Mouse (Mus musculus) limb, embryonic 14.5 days (tissue): Measurements from ENCODE around the gene Dad1. TPM values are rescaled to one million over a fixed set of nuclear protein-coding genes. Genes with fewer than 3 reads are reported as not detected.

Experiments used
- ATAC-seq: fragments of 200-750 bp; cut with Nextera tagmentation; 2 replicates; pipeline ENCODE4 v1.8.0; 2017; ENCODE audit warnings: low read depth, moderate number of reproducible peaks, moderate TSS enrichment; ENCODE audit not compliant: low FRiP score
- DNase-seq: peaks from one replicate; pipeline ENCODE4 v3.0.0-alpha.2; 2015; ENCODE audit warnings: low spot score
- H3K27ac ChIP-seq: fragments of 300-500 bp; sonication (generic); replicated peaks from 2 replicates; pipeline ENCODE4 v1.5.1; 2014; ENCODE audit warnings: low read depth, mild to moderate bottlenecking, low read length, moderate library complexity, mixed read lengths
- H3K27me3 ChIP-seq: fragments of 300-500 bp; sonication (generic); 2 replicates; pipeline ENCODE4 v1.6.1; 2014; ENCODE audit warnings: low read length, mixed read lengths; ENCODE audit not compliant: control insufficient read depth, insufficient read depth
- H3K36me3 ChIP-seq: fragments of 300-500 bp; sonication (generic); 2 replicates; pipeline ENCODE4 v1.6.1; 2014; ENCODE audit warnings: mild to moderate bottlenecking, low read length, moderate library complexity, mixed read lengths; ENCODE audit not compliant: control insufficient read depth, insufficient read depth
- H3K4me1 ChIP-seq: fragments of 300-500 bp; sonication (generic); 2 replicates; pipeline ENCODE4 v1.6.1; 2014; ENCODE audit warnings: antibody characterized with exemption, low read length, mixed read lengths; ENCODE audit not compliant: control insufficient read depth, insufficient read depth
- H3K4me2 ChIP-seq: fragments of 300-500 bp; sonication (generic); replicated peaks from 2 replicates; pipeline ENCODE4 v1.6.1; 2014; ENCODE audit warnings: low read depth, mild to moderate bottlenecking, low read length, moderate library complexity; ENCODE audit not compliant: severe bottlenecking
- H3K4me3 ChIP-seq: fragments of 300-500 bp; sonication (generic); replicated peaks from 2 replicates; pipeline ENCODE4 v1.5.1; 2014; ENCODE audit warnings: low read length
- H3K9ac ChIP-seq: fragments of 300-500 bp; sonication (generic); 2 replicates; pipeline ENCODE4 v1.6.1; 2014; ENCODE audit warnings: mild to moderate bottlenecking, low read depth, low read length, moderate library complexity; ENCODE audit not compliant: severe bottlenecking
- H3K9me3 ChIP-seq: fragments of 300-500 bp; sonication (generic); 2 replicates; pipeline ENCODE4 v1.6.1; 2016; ENCODE audit warnings: low read length; ENCODE audit not compliant: control insufficient read depth
- POLR2A ChIP-seq: fragments of 200-500 bp; IDR thresholded peaks from 2 replicates; pipeline ENCODE4 v1.8.0; 2012; ENCODE audit warnings: inconsistent platforms, mild to moderate bottlenecking, moderate library complexity, borderline replicate concordance; ENCODE audit not compliant: insufficient read depth, insufficient read length; ENCODE audit errors: extremely low read depth
- WGBS: fragments of 180-500 bp; shearing (Covaris S2); extraction: QIAGEN DNeasy Blood & Tissue Kit; methylation state at CpG from one replicate; pipeline ENCODE4 v1.1.7; 2014; 5-methylcytosine and 5-hydroxymethylcytosine counted together
- polyA plus RNA-seq, 2 experiments: library from polyadenylated mRNA; depleted of rRNA in 1 of 2; stranded (reverse) in 1 of 2; unstranded in 1 of 2; fragments of >200 nt; fragmentation: Nextera tagmentation in 1 of 2; extraction: Ambion mirVana in 1 of 2; gene quantifications; 2 replicates each; pipeline versions ENCODE4 v1.2.1 to v1.2.3; 2012 to 2014

The Dad1 gene
- polyA plus RNA-seq, 2 experiments = 248 to 419 TPM

DNA sequence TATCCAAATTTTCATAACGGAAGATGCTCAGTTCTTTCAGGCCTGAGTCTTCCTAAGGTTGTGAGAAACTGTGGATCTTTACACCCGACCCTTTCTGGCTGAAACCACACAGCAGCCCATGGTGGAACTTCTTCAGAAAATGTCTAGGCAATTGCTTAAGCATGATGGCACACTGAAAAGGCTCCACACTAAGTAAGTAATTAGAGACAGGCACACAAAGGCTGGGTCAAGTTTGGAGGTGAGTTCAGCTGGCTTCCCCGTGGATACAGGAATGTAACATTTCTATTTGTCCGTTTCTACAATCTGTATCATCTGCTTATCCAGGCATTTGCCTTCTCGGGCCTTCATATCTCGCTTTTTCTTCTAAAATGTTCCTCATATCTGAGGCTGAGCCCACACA, 66.7 kb downstream of the Dad1 start:
- DNase-seq (no peak), ATAC-seq (no peak)
- no peaks in the 10 kb centered on the region for H3K9me3 ChIP-seq
- no peak overlapping the region for H3K9ac ChIP-seq
- no peaks in the 10 kb centered on the region for H3K36me3 ChIP-seq
- WGBS = 70% methylated on average over 6 of the region's 6 CpGs
- H3K27me3 ChIP-seq = no peaks in the 10 kb centered on the region
- no peak overlapping the region for H3K4me2 ChIP-seq
- H3K27ac ChIP-seq = no peak overlapping the region
- H3K4me1 ChIP-seq = 0 out of 2 replicates have a peak, but pooled peaks cover 8% of the 10 kb centered on the region
- TF ChIP-seq POLR2A = no peak
- no peak overlapping the region for H3K4me3 ChIP-seq

Other genes with a start within 250 kb of the Dad1 start
- gene Abhd4, start 84 bp upstream of the Dad1 start, polyA plus RNA-seq (2012; rRNA removed) = 27.7 and 31.9 TPM in 2 replicates
- 58.4 and 58.7 TPM in 2 replicates for gene Abhd4, start 84 bp upstream of the Dad1 start, polyA plus RNA-seq (2014; fragmentation: Nextera tagmentation; extraction: Ambion mirVana)
- not detected in 2 replicates for gene Olfr49, start 30.8 kb upstream of the Dad1 start, polyA plus RNA-seq (2012; rRNA removed)
- not detected in 2 replicates for gene Olfr49, start 30.8 kb upstream of the Dad1 start, polyA plus RNA-seq (2014; fragmentation: Nextera tagmentation; extraction: Ambion mirVana)
- 82.1 and 106 TPM in 2 replicates for gene Oxa1l, start 106.7 kb upstream of the Dad1 start, polyA plus RNA-seq (2012; rRNA removed)
- gene Oxa1l, start 106.7 kb upstream of the Dad1 start, polyA plus RNA-seq (2014; fragmentation: Nextera tagmentation; extraction: Ambion mirVana) = 49.4 and 52.7 TPM in 2 replicates
- gene Slc7a7, start 163.7 kb upstream of the Dad1 start, polyA plus RNA-seq (2012; rRNA removed) = 7.4 and 11.1 TPM in 2 replicates
- 4.5 and 5.6 TPM in 2 replicates for gene Slc7a7, start 163.7 kb upstream of the Dad1 start, polyA plus RNA-seq (2014; fragmentation: Nextera tagmentation; extraction: Ambion mirVana)
- 167 and 216 TPM in 2 replicates for gene Mrpl52, start 172.8 kb upstream of the Dad1 start, polyA plus RNA-seq (2012; rRNA removed)
- gene Mrpl52, start 172.8 kb upstream of the Dad1 start, polyA plus RNA-seq (2014; fragmentation: Nextera tagmentation; extraction: Ambion mirVana) = 228 and 265 TPM in 2 replicates
- 385 and 418 TPM in 2 replicates for gene Mmp14, start 177.5 kb upstream of the Dad1 start, polyA plus RNA-seq (2012; rRNA removed)
- 251 and 273 TPM in 2 replicates for gene Mmp14, start 177.5 kb upstream of the Dad1 start, polyA plus RNA-seq (2014; fragmentation: Nextera tagmentation; extraction: Ambion mirVana)
- gene Lrp10, start 210.0 kb upstream of the Dad1 start, polyA plus RNA-seq (2012; rRNA removed) = 45.7 and 55.7 TPM in 2 replicates
- 40.7 and 40.9 TPM in 2 replicates for gene Lrp10, start 210.0 kb upstream of the Dad1 start, polyA plus RNA-seq (2014; fragmentation: Nextera tagmentation; extraction: Ambion mirVana)
- 1.7 TPM in 2 replicates for gene Rem2, start 222.0 kb upstream of the Dad1 start, polyA plus RNA-seq (2012; rRNA removed)
- 1.4 and 2.1 TPM in 2 replicates for gene Rem2, start 222.0 kb upstream of the Dad1 start, polyA plus RNA-seq (2014; fragmentation: Nextera tagmentation; extraction: Ambion mirVana)